Mouse (Mus musculus) neutrophil, adult 5-6 weeks (primary cell): ENCODE measurements at regions not wholly inside any gene's neighbourhood (a gene's known extent, or its start where the extent isn't known, plus 50 kb on each side); places are given as distances from the start of the nearest gene placed in this dataset.

Experiments used
- ATAC-seq: fragments of 151-379, 151-347 bp; 2 replicates; pipeline ENCODE4 v1.8.0; 2017; ENCODE audit warnings: mild to moderate bottlenecking, moderate TSS enrichment; ENCODE audit not compliant: insufficient number of reproducible peaks, poor library complexity, low FRiP score, severe bottlenecking; ENCODE audit errors: extremely low read depth

- no peak for ATAC-seq
Measured at GRCm38 (mm10) chr7:121214181-121214580, 132.7 kb downstream of the Otoa start.

GRCm38 (mm10) chr7:121215032-121215431, 133.6 kb downstream of the Otoa start:
- no peak for ATAC-seq

GRCm38 (mm10) chr7:121215735-121216134, 134.3 kb downstream of the Otoa start:
- no peak for ATAC-seq

GRCm38 (mm10) chr7:121218031-121218430, 136.6 kb downstream of the Otoa start:
- ATAC-seq, result no peak

- ATAC-seq, result no peak
Measured at GRCm38 (mm10) chr7:121221158-121221557, 139.7 kb downstream of the Otoa start.

- no peak for ATAC-seq
Measured at GRCm38 (mm10) chr7:121231881-121232280, 150.4 kb downstream of the Otoa start.

GRCm38 (mm10) chr7:121234831-121235230, 153.4 kb downstream of the Otoa start:
- no peak for ATAC-seq

- ATAC-seq, result no peak
Measured at GRCm38 (mm10) chr7:121239731-121240130, 151.9 kb upstream of the Hs3st2 start.

GRCm38 (mm10) chr7:121247845-121248244, 143.8 kb upstream of the Hs3st2 start:
- ATAC-seq, result no peak

GRCm38 (mm10) chr7:121257466-121257865, 134.2 kb upstream of the Hs3st2 start:
- no peak for ATAC-seq

- ATAC-seq, result peak; percentile 44; the same call in 1 of the 2 replicates
Measured at GRCm38 (mm10) chr7:121258826-121259496, 132.7 kb upstream of the Hs3st2 start.

GRCm38 (mm10) chr7:121259497-121260009, 132.1 kb upstream of the Hs3st2 start:
- ATAC-seq, result no peak

- no peak for ATAC-seq
Measured at GRCm38 (mm10) chr7:121269358-121269757, 122.3 kb upstream of the Hs3st2 start.

- ATAC-seq, result no peak
Measured at GRCm38 (mm10) chr7:121280597-121280996, 111.1 kb upstream of the Hs3st2 start.

GRCm38 (mm10) chr7:121282154-121282553, 109.5 kb upstream of the Hs3st2 start:
- no peak for ATAC-seq

GRCm38 (mm10) chr7:121289737-121290136, 101.9 kb upstream of the Hs3st2 start:
- ATAC-seq, result no peak

GRCm38 (mm10) chr7:121296151-121296695, 95.4 kb upstream of the Hs3st2 start:
- ATAC-seq, result no peak

GRCm38 (mm10) chr7:121312961-121313587, 78.6 kb upstream of the Hs3st2 start:
- no peak for ATAC-seq

- ATAC-seq, result no peak
Measured at GRCm38 (mm10) chr7:121314521-121314920, 77.1 kb upstream of the Hs3st2 start.

- no peak for ATAC-seq
Measured at GRCm38 (mm10) chr7:121329274-121329673, 62.4 kb upstream of the Hs3st2 start.
